Mouse (Mus musculus) CH12.LX (cell line): ENCODE results near the gene Clcnka.

Experiments used
- CTCF ChIP-seq, 2 experiments: IDR thresholded peaks in 1 of 2; conservative IDR thresholded peaks in 1 of 2; 2 replicates each; pipeline ENCODE4 v1.5.1; 2011 to 2012; ENCODE audit warnings: low read depth in 2 of 2, low read length in 2 of 2, improper control_type of control experiment in 1 of 2, inconsistent platforms in 1 of 2, mild to moderate bottlenecking in 1 of 2, moderate library complexity in 1 of 2
- EP300 ChIP-seq: IDR thresholded peaks from 2 replicates; pipeline ENCODE4 v1.6.1; 2011; ENCODE audit warnings: low read length, improper control_type of control experiment
- USF2 ChIP-seq: conservative IDR thresholded peaks from 2 replicates; pipeline ENCODE4 v1.6.1; 2011; ENCODE audit warnings: low read depth, low read length, improper control_type of control experiment

- TF ChIP-seq CTCF (conservative IDR thresholded peaks at IDR 0.05 in 1 of 2, IDR thresholded peaks at IDR 0.05 in 1 of 2; ENCODE audit: low read depth in 2 of 2, low read length in 2 of 2), result no peak
- TF ChIP-seq USF2, result no peak
- no peak for TF ChIP-seq EP300
These were observed 16.1 kb downstream of the Clcnka start for GRCm38 (mm10) chr4:141382406-141382805.
